ENCODE assay signal across 23 mouse cellular contexts in genomic region chr16:30695691-30696090, GRCm38 (mm10).
DNase-seq lines count a peak whose midpoint lies in the region; ATAC-seq and TF ChIP-seq lines count a peak whose summit lies in the region.
"Had no signal": no experiment of that assay in that cellular context is flagged by ENCODE, and none has a peak within 500 bp of the region (broad histone marks: within the 10 kb centered on the region; RNA-seq: fewer than 3 reads in every experiment).

No protein-coding gene starts in this region.

- WGBS in intestine, postnatal 0 days: 46% methylated on average over 8 of the region's 8 CpGs
- WGBS in intestine, embryonic 15.5 days: 57% methylated on average over 8 of the region's 8 CpGs
- 89% methylated on average over 8 of the region's 8 CpGs for WGBS in hindbrain, embryonic 10.5 days

- TF ChIP-seq CTCF in intestine, postnatal 0 days (IDR thresholded peaks at IDR 0.05; ENCODE audit: low read depth): no peak

- no peaks in the 10 kb centered on the region for H3K9me3 ChIP-seq in intestine, postnatal 0 days (ENCODE audit: control insufficient read depth)
- H3K9me3 ChIP-seq in intestine, embryonic 15.5 days: no peaks in the 10 kb centered on the region
- no peaks in the 10 kb centered on the region for H3K9me3 ChIP-seq in hindbrain, embryonic 10.5 days
- H3K9me3 ChIP-seq: embryonic facial prominence, embryonic 13.5 days; embryonic facial prominence, embryonic 15.5 days; forebrain, embryonic 10.5 days; forebrain, embryonic 12.5 days; G1E had no signal

- DNase-seq in thymus, postnatal 0 days (ENCODE audit: low spot score): no peak
- DNase-seq in hindbrain, embryonic 10.5 days (ENCODE audit: low spot score): no peak
- DNase-seq: adrenal gland, adult 8-10 months; adrenal gland, postnatal 14 days; adrenal gland, postnatal 36 days; cerebellum, adult 11-12 months; cerebellum, adult 2 months; cerebellum, adult 9-10 months; cerebellum, postnatal 10 days; cerebellum, postnatal 25 days had no signal

- peak; percentile 50; the same call in 1 of the 2 replicates for ATAC-seq in intestine, postnatal 0 days
- ATAC-seq in intestine, embryonic 15.5 days: no peak
- peak; percentile 35; the same call in 1 of the 2 replicates for ATAC-seq in granulocyte monocyte progenitor cell, adult 5-6 weeks (replicated peaks; ENCODE audit: poor library complexity, severe bottlenecking)
- ATAC-seq: activated CD4-positive, CD25-positive, alpha-beta regulatory T cell, adult 4 months; forebrain, embryonic 14.5 days; forebrain, embryonic 16.5 days; Patski had no signal

- no peaks in the 10 kb centered on the region for H3K27me3 ChIP-seq in intestine, postnatal 0 days (replicated peaks; ENCODE audit: control insufficient read depth, insufficient read depth, low read length)
- H3K27me3 ChIP-seq in intestine, embryonic 15.5 days (replicated peaks): no peaks in the 10 kb centered on the region
- no peaks in the 10 kb centered on the region for H3K27me3 ChIP-seq in hindbrain, embryonic 10.5 days (ENCODE audit: insufficient read depth, poor library complexity, severe bottlenecking)
- H3K27me3 ChIP-seq: embryonic facial prominence, embryonic 13.5 days; embryonic facial prominence, embryonic 15.5 days; forebrain, embryonic 12.5 days; Patski had no signal

- H3K9ac ChIP-seq in intestine, postnatal 0 days (ENCODE audit: low read depth, low read length): no peak overlapping the region
- H3K9ac ChIP-seq in intestine, embryonic 15.5 days: no peak overlapping the region
- H3K9ac ChIP-seq: embryonic facial prominence, embryonic 13.5 days; embryonic facial prominence, embryonic 15.5 days; forebrain, embryonic 12.5 days had no signal

- H3K4me3 ChIP-seq in intestine, postnatal 0 days (ENCODE audit: low read depth, low read length): no peak overlapping the region
- H3K4me3 ChIP-seq in intestine, embryonic 15.5 days (replicated peaks): no peak overlapping the region
- H3K4me3 ChIP-seq in hindbrain, embryonic 10.5 days: no peak overlapping the region
- H3K4me3 ChIP-seq: embryonic facial prominence, embryonic 13.5 days; embryonic facial prominence, embryonic 15.5 days; erythroblast, embryonic 14.5 days; forebrain, embryonic 10.5 days; forebrain, embryonic 12.5 days had no signal

- H3K27ac ChIP-seq in intestine, postnatal 0 days (ENCODE audit: low read depth, low read length): no peak overlapping the region
- H3K27ac ChIP-seq in intestine, embryonic 15.5 days: no peak overlapping the region
- no peak overlapping the region for H3K27ac ChIP-seq in hindbrain, embryonic 10.5 days
- H3K27ac ChIP-seq: embryonic facial prominence, embryonic 13.5 days; embryonic facial prominence, embryonic 15.5 days; forebrain, embryonic 10.5 days; forebrain, embryonic 12.5 days had no signal

- no peaks in the 10 kb centered on the region for H3K4me1 ChIP-seq in intestine, postnatal 0 days (replicated peaks; ENCODE audit: control insufficient read depth, insufficient read depth, low read length)
- no peaks in the 10 kb centered on the region for H3K4me1 ChIP-seq in intestine, embryonic 15.5 days (replicated peaks)
- peaks cover 9% of the 10 kb centered on the region; the same call in 1 of the 2 replicates for H3K4me1 ChIP-seq in hindbrain, embryonic 10.5 days (replicated peaks)

- no peak overlapping the region for H3K4me2 ChIP-seq in intestine, postnatal 0 days (replicated peaks; ENCODE audit: low read depth)
- no peak overlapping the region for H3K4me2 ChIP-seq in intestine, embryonic 15.5 days (replicated peaks)
- H3K4me2 ChIP-seq: embryonic facial prominence, embryonic 13.5 days; embryonic facial prominence, embryonic 15.5 days; forebrain, embryonic 12.5 days had no signal

- H3K36me3 ChIP-seq in intestine, postnatal 0 days (ENCODE audit: control insufficient read depth, insufficient read depth): no peaks in the 10 kb centered on the region
- H3K36me3 ChIP-seq in intestine, embryonic 15.5 days: no peaks in the 10 kb centered on the region
- no peaks in the 10 kb centered on the region for H3K36me3 ChIP-seq in hindbrain, embryonic 10.5 days
- H3K36me3 ChIP-seq: embryonic facial prominence, embryonic 13.5 days; embryonic facial prominence, embryonic 15.5 days; forebrain, embryonic 10.5 days; forebrain, embryonic 12.5 days; G1E had no signal
